Mouse (Mus musculus) c-Kit-positive CD71-positive TER-119-positive erythroid progenitor cells, embryonic 14.5 days (primary cell): ENCODE results near the gene Etl4.

ENCODE experiments used
- DNase-seq: peaks from one replicate; pipeline ENCODE4 v3.0.0-alpha.2; 2013; ENCODE audit warnings: low spot score

The Etl4 gene

DNA sequence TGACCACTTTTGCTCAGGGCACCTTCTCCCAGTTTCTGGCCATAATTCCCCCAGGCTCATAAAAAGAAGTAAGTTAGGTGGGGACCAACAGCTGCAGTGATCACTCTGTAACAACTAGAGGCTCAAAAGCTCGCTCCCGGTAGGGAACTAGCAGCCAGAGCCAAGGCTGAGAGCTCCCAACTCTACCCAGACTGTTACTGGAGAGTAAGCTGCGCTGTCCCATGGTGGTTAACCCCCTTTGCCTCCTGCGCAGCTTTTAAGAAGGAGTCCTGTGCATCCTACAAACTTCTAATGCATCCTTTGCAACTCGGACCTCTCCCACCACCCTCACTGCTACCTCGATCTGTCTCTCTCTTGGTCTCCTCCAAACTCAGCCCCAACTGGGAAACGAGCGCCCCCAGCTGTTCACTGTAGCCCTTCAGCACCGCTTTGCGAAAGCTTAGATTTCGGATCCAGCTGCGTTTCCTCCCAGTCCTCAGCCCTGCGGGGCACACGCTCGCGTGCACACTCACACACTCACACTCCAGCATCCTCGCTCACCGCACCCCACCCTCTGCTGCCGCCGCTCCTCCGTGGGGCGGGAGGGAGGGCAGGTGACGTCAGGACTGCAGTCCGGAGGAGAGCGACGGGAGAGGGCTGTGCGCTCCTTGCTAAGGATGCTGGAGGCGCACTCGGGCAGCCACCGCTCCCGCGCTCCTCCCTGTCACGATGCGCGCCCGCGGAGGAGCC lies at the start of gene Etl4:
Gene Etl4 (plus strand): TSS at position 610 of the 729 bp plus-strand sequence.
- DNase-seq, result no peak

DNA sequence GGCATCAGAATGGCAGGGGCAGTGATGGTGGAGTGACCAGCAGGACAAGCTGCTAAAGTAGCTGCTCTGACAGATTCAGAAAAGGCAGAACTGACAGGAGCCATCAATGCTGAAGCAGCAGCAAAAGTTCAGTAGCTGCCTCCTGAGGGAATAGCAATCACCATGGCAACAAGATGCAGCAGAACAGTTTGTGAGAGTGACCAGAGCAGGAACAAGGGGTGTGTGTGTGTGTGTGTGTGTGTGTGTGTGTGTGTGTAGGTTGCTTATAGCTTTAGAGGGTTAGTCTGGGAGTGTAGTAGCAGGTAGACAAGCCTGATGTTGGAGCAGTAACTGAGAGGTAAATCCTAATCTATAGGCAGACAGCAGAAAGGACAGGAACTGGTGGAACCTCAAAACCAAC lies 40.4 kb upstream of the Etl4 start:
- no peak for DNase-seq

DNA sequence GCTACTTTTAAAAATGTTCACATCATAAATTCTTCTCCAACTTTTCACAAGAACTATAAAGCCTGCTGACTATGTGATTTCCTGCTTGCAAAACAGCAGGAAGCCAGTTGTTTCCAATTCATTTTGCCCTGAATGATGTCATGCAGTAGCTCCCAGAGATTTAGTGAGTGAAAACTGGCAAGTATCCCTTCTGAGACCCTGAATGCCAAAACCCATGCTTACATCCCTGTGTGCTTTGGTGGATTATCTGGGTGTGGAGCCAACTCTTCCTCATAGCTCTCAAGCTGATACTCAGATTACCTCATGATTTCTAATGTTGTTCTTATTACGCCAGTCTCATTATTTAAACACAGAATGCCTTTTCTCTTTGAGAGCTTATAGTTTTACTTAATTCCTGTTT lies 37.7 kb upstream of the Etl4 start:
- DNase-seq, result no peak

DNA sequence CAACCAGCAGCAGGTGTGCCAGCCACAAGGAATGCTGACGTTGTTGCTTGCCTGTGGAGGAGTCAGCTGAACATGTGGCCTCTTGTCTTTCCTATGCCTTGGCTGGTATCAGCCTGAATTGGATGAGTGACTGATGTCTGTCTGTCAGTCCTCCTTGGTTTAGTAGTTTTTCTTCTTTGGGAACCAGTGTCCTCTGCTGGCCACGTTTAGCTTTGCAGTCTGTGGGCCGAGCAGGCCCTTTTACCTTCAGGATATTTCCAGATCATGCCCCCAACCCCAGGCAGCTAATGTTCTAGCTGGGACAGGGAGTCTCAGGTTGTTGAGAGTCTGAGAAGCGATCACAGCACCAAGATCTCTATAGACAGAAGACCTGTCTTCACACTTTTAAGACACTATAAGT lies 18.7 kb upstream of the Etl4 start:
- DNase-seq, result no peak

DNA sequence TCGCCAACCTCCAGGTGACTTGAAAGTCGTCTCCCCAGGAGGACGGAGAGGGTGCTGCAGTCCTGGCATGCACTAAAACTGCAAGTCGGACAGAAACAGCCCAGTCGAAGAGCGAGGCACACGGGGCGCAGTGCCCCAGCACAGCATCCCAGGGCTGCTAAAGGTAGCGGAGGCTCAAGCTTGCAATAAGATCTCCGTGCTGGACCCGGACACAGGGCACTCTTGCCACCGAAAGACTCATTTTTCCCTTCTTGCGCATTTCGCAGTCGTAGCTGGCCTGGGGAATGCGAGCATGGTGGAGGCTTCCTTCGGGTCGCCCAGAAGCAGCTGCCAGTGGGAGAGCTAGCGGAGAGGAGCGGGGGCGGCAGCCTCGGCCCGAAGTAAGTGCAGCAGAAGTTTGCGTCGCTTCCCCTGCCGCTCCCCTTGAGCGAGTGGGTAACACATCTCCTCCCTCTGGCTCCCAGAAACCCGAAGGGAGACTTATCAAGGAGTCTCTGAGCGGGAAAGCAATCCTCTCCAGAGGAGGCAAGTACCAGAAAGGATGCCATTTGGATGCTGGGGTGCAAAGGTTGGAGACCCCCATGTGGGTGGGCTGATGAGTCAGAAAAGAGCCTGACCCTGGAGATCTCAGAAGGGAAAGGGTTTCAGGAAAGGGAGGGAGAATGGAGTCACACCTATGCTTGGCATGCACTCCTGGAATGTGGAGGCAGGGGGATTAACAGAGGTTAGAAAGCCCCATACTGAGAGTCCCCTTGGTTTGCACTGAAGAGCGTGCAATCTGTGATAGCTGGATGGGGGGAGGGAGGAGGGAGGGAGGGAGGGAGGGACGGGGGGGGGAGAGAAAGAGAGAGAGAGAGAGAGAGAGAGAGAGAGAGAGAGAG lies 560 bp downstream of the Etl4 start:
- no peak for DNase-seq

DNA sequence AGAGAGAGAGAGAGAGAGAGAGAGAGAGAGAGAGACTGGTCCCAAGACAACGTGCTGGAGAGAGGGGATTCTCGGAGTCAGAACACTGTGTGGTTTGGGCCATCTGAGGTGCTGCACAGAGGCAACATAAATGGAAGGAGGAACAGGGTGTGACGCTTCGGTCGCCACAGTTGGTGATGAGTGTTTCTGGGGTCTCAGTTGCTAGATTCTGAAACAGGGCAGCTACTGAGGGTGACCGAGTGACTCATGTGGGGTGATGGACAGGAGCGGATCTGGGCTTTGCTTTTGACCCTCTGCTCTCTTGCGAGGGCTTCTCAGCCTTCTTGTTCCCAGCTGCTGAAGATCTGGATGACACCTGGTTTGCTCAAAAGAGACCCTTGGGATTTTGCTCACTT lies 1.2 kb downstream of the Etl4 start:
- DNase-seq, result no peak

DNA sequence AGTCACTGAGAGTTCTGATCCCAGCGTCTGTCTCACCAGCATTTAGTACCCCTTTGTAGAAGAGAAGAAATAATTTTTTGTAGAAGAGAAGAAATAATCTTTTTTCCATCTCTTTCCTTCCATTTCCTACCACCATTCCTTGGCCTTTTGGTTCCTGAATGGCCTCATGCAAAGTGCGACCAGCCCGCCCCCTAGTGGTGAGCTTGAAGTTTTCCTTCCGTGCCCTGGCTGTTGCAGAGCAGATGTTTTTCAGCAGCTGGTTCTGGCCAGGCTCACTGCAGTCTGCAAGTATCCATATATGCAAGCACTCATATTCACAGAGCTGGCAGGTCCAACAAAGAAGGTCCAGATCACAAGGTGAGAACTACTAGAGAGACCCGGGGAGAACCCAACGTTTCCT lies 9.6 kb downstream of the Etl4 start:
- peak; percentile 30 for DNase-seq

DNA sequence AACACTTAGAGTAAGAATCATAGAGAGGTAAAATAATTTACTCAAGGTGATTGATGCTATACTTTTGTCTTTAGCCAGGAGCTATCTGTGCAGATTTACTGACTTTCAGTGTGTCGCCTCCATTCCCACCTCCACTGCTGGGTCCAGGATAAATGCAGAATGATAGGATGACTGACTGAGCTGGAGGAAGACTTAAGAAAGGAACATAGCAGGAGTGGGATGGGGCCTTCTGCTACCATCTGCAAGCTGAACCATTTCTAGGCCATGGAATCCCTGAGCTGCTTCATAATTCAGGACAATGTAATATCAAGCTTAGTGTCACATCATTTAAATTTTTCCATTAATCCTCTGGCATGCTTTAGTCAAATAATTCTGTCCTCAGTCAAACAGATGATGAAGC lies 20.4 kb downstream of the Etl4 start:
- no peak for DNase-seq

DNA sequence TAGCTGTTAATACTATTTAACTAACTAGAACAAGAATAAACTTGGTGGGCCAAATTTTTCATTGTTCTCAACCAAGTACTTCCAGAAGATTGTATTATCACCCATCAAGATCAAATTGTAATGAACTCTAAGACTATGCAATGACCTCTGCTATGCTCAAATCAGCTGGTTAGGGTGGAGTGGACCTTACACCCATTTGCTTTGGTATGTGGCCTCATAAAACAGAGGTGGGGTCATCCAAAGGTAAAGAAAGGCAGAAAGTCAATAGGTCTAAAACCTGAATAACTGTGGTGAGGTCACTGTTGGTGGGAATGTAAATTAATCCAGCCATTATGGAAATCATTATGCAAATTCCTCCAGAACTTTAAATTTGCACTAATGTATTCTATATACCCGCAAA lies 24.3 kb downstream of the Etl4 start:
- no peak for DNase-seq

DNA sequence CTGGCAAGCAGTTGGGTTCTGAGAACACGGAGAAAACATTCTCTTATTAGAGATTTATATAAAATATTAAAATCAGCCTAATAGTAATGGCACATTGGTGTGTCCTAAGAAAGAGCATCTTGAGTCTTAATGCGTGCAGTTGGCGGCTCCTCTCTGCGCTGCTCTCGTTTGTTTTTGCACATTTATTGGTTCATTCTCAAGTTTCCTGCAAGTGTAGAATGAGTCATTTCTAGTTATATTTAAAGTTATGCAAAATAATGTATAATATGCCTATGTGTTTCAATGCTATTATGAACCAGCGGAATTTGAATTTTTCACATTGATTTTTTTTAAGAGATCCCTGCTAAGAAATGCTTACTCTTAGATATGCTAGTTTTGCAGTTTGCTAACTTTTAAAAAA lies 35.6 kb downstream of the Etl4 start:
- DNase-seq, result no peak

DNA sequence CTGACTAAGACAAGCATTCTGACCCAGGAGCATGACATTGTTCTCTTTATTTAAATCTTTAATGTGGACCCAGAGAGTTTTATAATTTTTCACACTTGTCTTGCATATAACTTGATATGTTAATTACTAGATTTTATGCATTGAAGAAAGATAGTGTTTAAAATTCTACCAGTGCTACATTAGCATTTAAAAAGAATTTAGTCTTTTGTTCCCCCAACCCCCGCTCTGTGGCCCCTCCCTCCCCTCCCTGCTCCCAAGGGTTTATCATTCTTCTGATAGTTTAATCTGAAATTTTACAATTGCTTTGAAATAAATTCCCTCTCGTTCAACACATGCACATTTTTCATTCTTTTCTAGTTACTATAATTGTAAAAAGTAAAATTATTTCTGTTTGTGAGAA lies 43.4 kb downstream of the Etl4 start:
- no peak for DNase-seq

DNA sequence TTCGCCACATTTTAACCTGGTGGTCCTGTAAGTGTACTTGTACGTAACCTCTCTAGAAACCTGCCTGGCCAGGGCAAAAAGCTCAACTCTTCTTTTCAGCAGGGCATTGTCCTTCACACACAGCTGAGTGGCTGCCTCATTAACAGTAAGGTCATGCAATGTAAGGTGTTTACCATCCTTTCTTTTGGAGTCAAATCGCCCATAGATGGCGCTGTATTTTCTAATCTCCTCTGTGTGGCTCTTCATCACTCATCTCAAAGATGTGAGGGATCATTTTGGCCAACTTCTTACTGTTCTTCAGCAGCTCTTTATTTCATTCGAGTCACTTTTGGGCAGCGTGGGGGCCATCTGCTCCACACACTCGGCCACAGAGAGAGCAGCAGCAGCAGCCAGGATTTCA lies 56.9 kb downstream of the Etl4 start:
- no peak for DNase-seq

DNA sequence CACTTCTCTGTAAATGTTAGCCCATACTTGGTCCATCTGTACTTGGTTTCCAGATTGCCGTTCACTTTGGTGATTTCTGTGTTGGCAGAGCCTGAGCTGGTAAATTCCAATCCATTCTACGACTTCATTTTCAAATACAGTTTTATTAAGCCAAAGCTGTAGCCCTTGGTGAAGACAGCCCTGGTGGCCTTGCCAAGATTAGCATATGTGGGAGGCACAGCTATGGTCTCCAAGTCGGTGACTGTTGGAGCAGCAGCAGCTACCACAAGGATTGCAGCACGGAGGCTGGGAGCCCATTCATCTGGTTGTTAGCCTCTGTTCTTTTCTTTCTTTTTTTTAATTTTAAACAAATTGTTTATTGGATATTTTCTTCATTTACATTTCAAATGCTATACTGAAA lies 128.1 kb downstream of the Etl4 start:
- no peak for DNase-seq

DNA sequence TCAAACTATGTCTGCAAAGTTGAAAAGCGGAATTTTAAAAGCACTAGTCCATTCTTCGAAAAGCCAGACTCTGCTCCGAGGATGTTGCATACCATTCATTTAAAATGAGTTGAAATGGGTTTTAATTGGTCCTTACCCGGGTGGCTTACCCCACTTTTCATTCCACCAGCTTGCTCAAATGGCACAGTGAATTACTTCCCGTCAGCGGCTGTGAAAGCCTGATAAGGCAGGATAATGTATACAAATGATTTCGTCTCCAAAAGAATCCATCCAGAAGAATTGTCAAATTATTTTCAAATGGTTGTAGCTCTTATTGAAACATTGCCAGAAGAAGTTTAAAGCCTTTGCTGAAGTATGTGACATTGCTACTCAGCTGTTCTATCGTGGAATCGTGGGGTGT lies 162.8 kb downstream of the Etl4 start:
- no peak for DNase-seq

DNA sequence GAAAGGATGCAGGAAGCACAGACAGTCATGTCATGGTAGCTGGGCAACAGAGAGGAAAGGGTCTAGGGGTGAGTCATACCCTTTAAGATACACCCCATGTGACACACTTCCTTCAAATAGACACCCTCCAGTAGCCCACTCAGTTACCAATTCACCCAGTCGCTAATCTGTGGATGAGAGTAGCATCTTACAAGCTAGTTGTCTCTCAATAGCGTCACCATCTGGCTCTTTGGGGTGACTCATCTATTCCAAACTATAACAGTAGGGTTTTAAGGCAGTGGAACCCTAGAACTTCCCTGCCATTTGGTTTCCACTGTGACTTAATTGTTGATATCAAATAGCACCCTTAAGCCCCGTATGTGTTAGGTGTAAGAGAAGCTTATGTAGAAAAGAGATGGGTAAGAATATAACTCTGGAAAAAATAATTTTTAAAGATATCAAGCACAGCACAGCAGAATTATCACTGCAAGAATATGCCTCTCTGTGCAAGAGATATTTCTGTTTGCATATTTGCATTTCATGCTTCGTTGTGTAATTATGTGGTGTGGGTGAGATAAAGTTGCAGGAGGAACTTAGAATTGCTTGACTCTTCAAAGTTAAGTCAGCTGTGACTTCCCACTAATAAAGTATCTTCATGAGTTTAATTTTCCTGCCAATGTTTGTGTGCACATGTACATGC lies 166.7 kb downstream of the Etl4 start:
- no peak for DNase-seq

DNA sequence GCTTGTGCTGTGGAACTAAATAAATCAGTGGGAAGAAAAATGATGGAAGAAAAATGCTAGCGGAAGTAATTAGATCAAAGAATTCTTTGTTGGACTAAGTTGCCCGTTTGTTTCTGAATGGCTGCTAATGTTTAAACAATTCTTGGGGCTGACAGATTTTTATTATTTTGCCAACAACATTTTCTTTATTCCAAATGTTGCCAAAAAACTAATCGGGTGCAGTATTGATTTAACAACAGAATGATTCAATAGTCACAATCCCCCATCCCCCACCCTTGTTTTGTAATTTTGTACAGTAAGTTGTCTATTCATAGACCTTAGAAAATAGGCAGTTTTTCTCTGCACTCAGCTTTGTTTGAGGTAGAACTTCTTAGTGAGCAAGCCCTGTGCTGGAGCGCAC lies 175.2 kb downstream of the Etl4 start:
- DNase-seq, result no peak

DNA sequence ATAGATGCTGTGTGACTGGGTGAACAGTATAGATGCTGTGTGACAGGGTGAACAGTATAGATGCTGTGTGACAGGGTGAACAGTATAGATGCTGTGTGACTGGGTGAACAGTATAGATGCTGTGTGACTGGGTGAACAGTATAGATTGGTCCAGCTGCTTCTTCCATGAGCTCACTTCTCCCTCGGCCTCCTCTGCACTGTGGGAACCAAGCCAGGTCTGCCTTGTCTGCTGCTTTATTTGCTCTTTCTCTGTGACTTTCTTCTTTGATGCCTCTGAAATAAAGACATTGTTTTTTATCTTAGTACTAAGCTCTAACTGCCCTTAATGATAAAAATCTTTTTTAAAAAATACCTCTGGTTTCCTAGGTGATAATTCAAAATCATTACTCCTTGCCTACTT lies 195.9 kb downstream of the Etl4 start:
- DNase-seq, result no peak

DNA sequence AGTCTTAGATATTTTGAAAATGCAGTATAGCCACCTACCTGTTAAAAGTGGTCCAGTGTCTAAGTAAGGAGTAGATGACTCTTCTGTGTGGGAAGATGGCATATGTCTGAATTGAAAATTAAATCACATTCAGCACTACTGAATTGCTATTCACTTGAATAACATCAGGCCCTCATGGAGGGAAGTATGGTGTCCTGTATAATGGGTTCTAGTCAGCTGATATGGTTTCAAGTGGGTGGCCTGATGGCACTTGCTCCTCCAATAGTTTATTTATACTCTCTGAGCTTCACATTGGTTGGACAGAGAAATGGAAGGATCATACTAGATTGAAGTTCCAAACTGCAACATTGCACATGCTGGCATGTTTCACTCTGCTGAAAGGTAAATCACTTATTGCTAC lies 202.1 kb downstream of the Etl4 start:
- DNase-seq, result no peak

DNA sequence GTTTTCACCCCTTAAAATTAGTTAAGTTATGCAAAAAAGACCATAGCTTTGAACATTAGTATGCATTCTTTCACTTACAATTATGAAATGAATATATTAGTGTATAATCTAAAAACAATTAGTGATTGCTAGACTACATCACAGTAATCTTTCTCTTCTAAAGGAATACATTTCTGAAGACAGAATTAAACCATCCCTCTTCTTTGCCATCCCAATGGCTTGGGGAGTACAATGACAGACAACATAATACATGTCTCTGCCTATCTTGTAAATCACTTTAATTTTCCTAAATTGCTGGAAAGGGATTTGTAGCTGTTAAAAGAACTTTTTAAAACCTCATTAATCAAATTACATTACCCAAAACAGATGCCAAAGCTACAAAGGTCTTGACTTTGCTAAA lies 216.3 kb downstream of the Etl4 start:
- DNase-seq, result no peak

DNA sequence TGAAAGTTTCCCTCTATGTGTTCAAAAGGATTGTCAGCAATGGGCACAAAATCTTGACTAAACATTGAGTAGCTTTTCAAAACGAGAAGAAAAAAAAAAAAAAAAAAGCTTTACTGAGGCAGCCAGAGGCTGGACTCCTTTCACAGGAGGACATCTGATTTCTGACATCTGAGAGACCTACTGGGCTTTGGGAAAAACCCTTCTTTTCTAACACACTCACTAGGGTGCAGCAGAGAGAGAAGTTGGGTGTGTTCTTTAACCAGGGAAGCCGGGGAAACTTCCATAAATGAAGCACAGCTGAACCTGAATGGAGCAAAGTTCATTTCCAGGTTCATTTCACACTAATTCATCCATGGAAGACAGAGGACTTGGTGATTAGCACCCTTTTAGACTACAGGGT lies 222.2 kb downstream of the Etl4 start:
- DNase-seq, result no peak

DNA sequence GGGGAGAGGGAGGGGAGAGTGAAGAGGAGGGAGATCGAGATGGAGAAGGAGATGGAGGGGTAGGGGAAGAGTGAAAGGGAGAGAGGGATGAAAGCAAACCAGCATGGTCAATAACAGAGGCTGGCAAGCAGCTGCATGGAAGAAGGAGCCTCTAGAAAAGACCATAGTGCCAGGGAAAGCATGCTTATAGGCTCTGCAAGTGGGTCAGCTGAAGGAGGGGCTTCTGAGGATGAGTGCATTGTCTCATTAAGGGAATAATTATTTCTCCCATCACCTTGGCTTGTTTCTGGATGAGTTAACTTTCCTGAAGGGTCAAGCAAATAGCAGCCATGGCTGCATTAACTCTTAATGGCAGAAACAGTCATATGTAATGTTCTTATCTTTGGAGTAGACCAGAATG lies 228.8 kb downstream of the Etl4 start:
- no peak for DNase-seq

DNA sequence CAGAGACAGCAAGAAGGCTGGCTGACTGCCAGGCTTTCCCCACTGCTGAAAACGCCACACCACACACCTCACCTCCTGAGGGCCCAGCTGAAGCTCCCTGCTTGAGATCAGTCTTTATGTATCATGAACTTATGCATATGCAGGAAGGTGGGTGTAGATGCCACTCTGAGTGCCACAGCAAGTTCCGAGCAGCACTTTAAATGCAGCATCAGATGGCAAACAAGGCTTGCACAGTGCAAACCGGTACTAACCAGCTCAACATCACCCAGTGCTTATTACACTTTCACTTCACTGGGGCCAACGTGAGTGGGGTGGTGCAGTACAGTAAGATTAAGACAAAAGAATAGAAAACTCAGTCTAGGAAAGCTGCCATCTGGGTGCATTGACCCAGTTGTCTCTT lies 235.8 kb downstream of the Etl4 start:
- DNase-seq, result no peak

DNA sequence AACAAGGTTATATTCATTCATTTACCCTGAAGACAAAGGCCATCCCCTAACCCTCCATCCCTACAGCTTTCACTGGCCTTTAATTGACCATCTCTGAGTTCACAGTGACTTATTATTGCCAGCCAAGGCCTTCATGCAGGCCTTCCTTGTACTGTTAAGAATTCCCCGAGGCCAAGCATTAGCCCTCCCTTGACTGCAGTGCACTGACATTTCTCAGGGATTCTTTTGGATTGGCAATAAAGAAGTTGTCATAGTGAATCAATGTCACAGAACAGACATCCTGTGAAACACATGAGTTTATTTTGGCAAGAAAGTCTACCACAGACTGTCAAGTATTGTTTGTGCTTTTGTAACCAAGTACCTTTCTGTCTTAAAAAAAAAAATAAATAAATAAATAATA lies 257.5 kb downstream of the Etl4 start:
- no peak for DNase-seq
